Mouse (Mus musculus) neural tube, embryonic 10.5 days (tissue): ENCODE data around the gene Cd160.

Experiments
- DNase-seq: peaks from one replicate; pipeline ENCODE4 v3.0.0-alpha.2; 2017; ENCODE audit warnings: low spot score; ENCODE audit errors: extremely low spot score

Cd160 gene

GRCm38 (mm10) chr3:96764528-96764927, 64.6 kb downstream of the Cd160 start:
- DNase-seq = no peak

DNA sequence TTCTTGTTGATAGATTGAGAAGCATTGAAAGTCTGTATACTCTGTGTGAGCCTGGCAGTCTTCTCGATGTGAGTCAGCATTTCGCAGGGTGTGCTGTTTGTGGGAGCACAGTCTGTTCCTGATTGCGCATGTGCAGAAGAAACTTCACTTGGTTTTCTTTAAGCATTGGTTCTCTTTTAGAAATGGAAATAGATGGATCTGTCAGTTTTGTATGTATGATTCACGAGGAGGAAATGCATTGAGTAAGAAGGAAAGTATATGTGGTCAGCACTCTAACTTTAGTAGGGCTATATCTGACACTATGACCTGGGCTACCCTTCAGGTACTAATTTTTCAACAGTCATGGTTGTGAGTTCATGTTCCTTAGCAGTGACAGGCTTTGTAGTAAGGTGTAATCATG, 69.5 kb downstream of the Cd160 start:
- DNase-seq = no peak

DNA sequence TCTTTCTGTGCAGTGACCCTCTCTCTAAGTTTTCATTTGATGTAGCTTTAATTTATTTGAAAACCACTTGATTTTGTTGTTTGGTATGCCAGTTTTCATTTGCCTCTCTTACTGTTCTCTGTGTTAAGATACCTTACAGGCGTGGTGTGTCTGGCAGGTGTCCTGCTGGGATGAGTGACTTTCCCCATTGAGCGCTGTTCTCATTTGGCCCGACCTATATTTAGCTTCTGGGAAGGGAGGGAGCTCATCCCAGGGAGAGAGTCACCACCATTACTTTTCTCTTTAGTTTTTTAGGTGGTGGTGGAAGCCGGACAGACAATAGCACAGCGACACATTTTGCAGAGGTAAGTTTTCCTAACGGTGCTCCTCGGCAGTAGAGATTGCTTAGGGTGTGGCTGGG, 71.5 kb downstream of the Cd160 start:
- DNase-seq = no peak

- no peak for DNase-seq
Measured at GRCm38 (mm10) chr3:96755935-96756334, 73.2 kb downstream of the Cd160 start.
